Mouse (Mus musculus) kidney, postnatal 14 days (tissue): ENCODE measurements at regions not wholly inside any gene's neighbourhood (a gene's known extent, or its start where the extent isn't known, plus 50 kb on each side); places are given as distances from the start of the nearest gene placed in this dataset.

Source experiments
- DNase-seq: peaks from one replicate; pipeline ENCODE4 v3.0.0; 2022; ENCODE audit warnings: mixed read lengths

DNA sequence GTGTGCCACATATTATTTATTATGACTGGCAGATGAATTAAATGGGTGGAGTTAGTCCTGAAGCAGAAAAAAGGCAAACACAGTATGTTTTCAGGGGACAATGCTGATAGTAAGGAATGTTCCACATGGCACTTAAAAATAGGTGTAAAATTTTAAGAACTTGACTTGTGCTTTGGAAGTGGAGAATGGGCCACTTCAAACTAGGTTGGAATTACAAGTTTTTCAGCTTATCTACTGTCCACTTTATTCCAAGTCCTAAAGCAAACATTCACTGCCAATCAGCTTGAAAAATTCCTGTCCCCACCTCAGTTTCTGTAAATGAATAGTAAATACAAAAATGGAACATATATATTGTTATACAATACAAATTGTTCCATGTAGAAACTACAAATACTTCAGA is 238.4 kb upstream of the Rbms1 start:
- no peak for DNase-seq

DNA sequence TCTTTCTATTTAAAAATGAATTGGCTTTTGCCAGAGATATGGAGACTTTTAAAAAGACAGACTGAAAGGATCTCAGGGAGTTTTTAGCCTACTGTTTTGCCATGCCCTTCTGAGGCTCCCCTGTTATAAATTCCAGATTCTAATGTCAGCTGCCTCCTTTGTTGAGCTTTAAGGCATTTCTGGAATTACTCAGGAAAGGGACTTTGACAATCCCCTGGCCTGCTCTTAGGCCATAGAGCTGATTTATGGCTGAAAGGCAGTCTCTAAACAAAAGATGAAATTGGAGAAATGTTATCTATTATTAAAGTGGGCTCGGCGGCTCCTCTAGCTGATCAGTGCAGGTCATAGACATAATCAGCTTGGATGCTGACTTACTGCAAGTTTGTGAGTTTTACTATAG is 231.0 kb upstream of the Rbms1 start:
- DNase-seq = peak; percentile 21

DNA sequence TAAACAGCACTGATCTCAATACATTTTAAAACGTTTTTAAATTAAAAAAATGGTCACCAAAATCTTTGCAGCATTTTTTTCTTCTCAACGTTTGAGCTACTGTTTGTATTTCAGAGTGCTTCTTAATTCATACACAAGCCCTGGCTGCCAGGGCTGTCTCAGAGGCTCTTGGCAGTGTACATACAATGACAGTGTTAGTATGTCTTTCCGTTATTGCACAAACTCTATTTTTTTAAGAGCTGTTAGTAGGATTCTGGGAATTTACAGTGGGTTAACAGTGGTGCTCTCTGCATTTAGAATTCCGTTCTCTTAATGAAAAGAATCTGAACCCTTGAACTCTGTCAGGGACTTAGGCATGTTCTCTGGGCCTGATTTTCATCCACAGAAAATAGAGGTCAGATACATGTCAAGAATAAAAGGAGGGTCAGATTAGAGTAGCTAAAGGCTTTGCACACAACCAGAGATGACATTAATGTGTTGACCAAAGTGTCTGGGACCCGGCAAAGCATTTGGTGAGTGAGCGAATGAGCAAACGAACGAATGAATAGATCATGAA is 219.5 kb upstream of the Rbms1 start:
- DNase-seq = peak; percentile 14

DNA sequence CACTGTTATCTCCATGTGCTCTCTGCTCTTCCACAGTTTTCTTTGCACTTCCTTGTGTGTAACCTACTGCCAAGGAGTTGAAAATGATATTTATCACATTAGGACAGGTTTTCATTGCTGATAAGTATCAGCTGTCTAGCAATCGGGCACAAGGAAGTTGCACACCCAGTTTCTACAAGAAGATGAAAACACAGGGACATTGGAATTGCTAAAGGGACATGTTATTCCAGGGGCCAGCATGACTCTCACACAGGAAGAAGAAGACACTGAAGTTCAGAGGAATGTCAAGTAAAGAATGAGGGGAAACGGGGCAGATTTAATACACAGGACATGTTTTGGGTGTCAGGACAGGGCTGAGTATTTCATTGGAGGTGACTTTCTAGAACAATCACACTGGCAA is 214.8 kb upstream of the Rbms1 start:
- peak; percentile 41 for DNase-seq

DNA sequence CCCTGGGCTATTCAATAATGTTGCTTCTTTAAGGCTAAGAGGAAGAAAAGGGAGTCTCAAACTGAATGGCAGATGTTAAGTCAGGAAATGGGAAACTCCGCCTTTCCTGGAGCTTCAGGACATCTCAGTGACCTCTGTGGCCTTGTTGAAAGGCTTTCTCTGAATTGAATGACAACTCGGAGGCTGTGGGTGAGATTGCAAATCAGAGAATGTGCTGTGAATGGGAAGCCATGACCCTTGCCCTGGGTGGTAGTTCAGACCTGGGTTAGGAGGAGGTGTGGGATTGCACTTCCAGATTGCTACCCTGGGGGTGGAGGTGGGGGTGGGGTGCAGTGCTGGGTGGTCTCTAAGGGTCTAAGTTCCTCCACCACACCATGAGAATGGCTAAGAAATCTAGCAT is 213.8 kb upstream of the Rbms1 start:
- peak; percentile 57 for DNase-seq

DNA sequence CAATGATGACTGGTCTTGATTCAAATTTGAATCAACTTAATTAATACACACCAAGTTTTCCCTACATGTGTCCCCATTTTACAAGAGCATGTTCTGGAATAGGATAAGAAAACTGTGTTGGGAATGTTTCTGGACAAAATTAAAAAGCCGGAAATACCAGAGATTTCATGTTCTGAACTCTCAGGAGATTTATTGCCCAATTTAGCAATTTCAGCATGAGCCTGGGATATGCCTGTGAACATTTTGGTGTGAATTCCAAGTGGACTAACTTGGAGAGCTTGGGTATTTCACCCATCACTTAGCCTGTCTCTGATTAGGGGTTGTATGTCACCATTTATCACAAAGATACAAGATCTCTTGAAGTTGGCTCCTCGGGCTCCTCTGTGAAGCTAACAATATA is 210.6 kb upstream of the Rbms1 start:
- DNase-seq = peak; percentile 20

GRCm38 (mm10) chr2:61161336-61161735 is 198.3 kb upstream of the Rbms1 start:
- DNase-seq = no peak

- DNase-seq = no peak
Observed at GRCm38 (mm10) chr2:61159761-61160160, 196.8 kb upstream of the Rbms1 start.

GRCm38 (mm10) chr2:61138998-61139631 is 176.1 kb upstream of the Rbms1 start:
- peak; percentile 77 for DNase-seq

- DNase-seq = no peak
Observed at GRCm38 (mm10) chr2:61138625-61138997, 175.6 kb upstream of the Rbms1 start.

DNA sequence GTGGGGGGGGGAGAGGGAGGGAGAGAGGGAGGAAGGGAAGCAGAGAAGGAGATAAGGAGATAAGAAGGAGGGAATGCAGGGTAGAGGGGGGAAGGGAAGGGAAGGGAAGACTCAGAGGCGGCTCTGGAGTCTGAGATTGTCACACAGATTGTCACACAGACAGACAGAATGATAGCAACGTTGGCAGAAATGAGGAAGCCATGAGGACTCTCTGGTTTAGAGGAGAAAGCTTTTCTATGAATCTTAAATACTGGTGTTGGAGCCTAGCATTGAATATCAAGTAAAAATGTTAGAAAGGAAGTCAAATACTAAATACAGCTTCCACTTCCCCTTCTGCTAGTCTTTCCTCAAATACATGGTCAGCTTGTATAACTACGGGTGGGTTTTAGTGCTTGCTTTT is 174.4 kb upstream of the Rbms1 start:
- DNase-seq = no peak

DNA sequence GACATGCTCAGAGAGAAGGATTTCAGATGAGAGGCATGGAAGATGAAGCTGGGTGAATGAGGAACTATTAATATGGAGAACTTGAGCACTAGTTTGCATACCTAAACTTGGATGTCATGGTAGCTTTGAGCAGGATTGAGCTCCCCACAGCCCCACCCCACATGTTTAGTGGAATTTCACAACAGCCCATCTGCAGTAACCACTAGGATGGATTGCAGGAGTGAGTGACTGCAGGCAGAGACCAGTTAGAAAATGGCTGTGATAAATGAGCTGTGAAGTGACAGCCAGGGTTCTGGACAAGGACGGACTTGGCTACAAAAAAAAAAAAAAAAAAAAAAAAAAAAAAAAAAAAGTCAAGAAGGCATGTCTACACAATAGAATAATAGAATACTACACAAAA is 173.9 kb upstream of the Rbms1 start:
- peak; percentile 3 for DNase-seq

GRCm38 (mm10) chr2:61123046-61123806 is 160.2 kb upstream of the Rbms1 start:
- DNase-seq = no peak

DNA sequence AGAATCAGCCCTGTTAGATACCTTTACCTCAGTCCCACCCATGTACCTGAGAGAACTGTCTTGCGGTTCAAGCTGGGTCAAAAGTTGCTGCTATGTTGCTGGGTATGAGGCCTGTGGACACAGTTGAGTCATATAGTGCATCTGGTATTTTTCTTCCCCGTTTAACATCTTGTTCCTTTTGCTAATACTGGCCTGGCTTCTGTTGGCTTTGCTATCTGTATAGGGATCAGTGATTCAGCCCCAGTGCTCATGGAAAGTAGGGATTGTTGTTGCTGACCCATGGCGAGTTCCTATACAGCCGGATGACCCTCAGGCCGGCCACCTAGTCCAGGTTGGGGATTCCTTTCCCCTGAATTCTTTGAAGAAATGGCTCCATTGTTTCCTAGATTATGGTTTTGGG is 158.3 kb upstream of the Rbms1 start:
- DNase-seq = no peak

GRCm38 (mm10) chr2:61114620-61115019 is 151.6 kb upstream of the Rbms1 start:
- DNase-seq = no peak

DNA sequence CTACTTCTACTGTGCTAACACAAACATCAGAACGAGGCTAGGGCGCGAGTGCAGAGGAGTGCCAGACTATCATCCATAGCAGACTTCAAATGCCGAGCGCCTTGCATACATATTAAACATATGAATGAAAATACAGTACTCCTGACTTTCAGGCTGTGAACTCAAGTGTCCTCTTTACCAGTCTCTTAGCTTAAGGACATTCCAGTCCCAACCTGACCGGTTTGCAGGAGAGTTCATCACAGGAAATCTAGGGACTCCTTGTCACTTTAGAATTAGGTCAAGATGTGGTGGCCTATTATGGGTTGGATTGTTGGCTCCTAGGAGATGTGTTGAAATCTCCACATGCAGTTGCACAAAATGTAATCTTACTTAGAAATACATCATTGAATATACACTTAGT is 150.9 kb upstream of the Rbms1 start:
- no peak for DNase-seq

GRCm38 (mm10) chr2:61110591-61110990 is 147.6 kb upstream of the Rbms1 start:
- DNase-seq = peak; percentile 48

- DNase-seq = no peak
Observed at GRCm38 (mm10) chr2:61109564-61109963, 146.6 kb upstream of the Rbms1 start.

GRCm38 (mm10) chr2:61105169-61105568 is 142.2 kb upstream of the Rbms1 start:
- no peak for DNase-seq

DNA sequence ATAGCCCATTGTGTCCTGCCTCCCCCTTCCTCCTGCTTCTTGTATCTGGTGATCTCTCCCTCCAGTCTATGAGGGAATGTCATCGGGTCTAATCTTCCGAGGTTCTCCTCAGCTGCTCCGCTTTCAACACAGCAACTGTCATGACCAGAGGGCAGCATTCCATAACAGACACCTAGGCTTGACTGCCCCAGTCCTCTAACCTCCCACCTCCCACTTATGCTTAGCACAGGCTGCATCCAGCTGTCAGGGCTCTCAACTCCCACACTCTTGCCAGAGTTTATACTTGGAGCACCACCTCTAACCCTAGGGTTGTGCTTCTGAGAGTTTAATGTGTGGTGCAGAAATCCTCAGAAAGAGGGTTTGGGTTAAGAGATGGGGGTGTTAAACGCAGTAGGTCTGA is 137.9 kb upstream of the Rbms1 start:
- DNase-seq = peak; percentile 47

DNA sequence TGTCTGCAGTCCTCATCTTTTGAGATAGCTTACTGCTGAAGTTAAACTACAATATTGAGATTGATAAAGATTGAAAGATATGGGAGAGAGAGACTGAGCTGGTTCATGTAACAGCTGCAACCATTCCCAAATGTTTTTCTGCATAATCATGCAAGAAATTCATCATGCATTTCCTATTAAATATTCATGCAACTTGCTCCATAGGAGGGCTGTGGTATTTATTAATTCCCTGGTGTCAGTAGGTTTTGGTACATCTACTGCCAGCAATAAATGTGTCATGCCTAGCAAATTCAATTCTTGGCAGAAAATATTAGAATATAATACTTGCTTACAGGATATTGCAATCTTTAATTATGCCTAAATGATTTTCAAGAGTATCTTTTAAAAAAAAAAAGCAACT is 125.5 kb upstream of the Rbms1 start:
- DNase-seq = no peak

DNA sequence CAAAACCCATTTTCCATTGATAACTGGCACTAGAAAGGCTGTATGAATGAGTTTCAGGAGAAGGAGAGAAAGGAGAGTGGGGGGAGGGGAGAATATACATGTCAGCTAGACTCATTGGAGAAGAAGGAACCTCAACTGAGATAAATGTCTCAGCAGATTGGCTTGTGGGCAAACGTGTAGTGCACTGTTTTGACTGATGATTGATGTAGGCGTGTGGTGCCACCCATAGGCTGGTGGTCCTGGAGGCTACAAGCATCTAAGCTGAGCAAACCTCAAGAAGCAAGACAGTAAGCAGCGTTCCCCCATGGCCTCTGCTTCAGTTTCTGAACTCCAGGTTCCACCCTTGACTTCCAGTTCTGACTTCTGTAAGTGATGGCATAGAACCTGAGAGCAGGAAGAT is 121.8 kb upstream of the Rbms1 start:
- DNase-seq = no peak

DNA sequence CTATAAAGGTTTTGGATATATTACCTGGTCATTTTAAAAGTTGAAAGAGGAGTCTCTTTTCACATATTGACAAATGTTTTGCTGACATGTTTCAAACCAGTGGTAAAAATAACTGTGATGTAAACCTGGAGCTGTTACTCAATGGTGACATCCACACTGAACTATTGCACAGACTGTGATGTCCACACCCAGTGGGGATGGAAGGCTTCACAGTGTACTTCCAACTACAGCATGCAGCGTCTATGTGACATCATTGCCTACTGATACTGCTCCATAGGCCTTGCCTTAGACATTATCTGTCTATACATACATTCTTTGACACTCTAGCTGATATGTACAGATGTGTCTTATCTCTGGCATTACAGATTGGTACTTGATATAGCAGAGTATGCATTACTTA is 120.1 kb upstream of the Rbms1 start:
- no peak for DNase-seq

GRCm38 (mm10) chr2:61082640-61083039 is 119.6 kb upstream of the Rbms1 start:
- no peak for DNase-seq

DNA sequence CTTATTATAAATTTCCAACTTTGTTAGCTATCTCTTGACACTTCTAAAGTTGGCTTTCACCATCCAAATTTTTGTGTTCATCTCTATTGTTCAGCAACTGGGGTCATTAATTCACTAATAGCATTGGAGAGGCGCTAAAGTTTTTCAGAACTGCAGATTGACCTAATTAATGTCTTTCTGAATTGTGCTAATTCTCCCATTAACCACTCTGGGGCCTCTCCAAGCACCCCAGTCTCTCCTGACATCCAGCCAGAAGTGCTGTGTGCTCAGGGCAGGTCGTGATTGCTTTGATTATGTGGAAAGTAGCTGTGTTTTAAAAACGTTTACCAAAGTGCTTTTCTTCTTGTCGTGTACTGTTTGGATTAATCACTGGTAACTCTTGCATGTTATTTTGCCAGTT is 117.0 kb upstream of the Rbms1 start:
- no peak for DNase-seq
